Mouse (Mus musculus) skeletal muscle tissue, postnatal 0 days (tissue): Measurements from ENCODE around the gene Dgki. TPM values are rescaled to one million over a fixed set of nuclear protein-coding genes. Genes with fewer than 3 reads are reported as not detected.

Source experiments
- polyA plus RNA-seq: library from polyadenylated mRNA; unstranded; fragments of >200 nt; fragmentation: Nextera tagmentation; extraction: Ambion mirVana; gene quantifications from 2 replicates; pipeline ENCODE4 v1.2.1, GENCODE M21; 2015

Gene Dgki
- 0.36 and 0.45 TPM in 2 replicates for polyA plus RNA-seq

GRCm38 (mm10) chr6:37299562-37300390 lies at the start of gene Dgki:
Gene Dgki (minus strand): TSS chr6:37300184.

GRCm38 (mm10) chr6:36809747-36810285 lies 490.2 kb downstream of the Dgki start, which contains the start of gene Ptn:
Gene Ptn (minus strand): TSS chr6:36810220.

Other genes starting within 250 kb of the Dgki start
- gene Creb3l2, start 142.0 kb upstream of the Dgki start, polyA plus RNA-seq = 8.2 and 8.7 TPM in 2 replicates
- gene Akr1d1, start 230.0 kb upstream of the Dgki start, polyA plus RNA-seq = 0.05 and 0.32 TPM in 2 replicates